Comparison of ENCODE assay signal across 8 mouse cellular contexts in genomic region chr9:60548182-60548581, GRCm38 (mm10). TPM values are rescaled to one million over a fixed set of nuclear protein-coding genes. Genes with fewer than 3 reads are reported as not detected.
DNase-seq lines count a peak whose midpoint lies in the region; ATAC-seq and TF ChIP-seq lines count a peak whose summit lies in the region.

No protein-coding gene starts in this region.

- H3K36me3 ChIP-seq in hindbrain, embryonic 11.5 days (ENCODE audit: control insufficient read depth, insufficient read depth, low read length): no peaks in the 10 kb centered on the region
- no peaks in the 10 kb centered on the region for H3K36me3 ChIP-seq in hindbrain, embryonic 13.5 days
- H3K36me3 ChIP-seq in intestine, embryonic 14.5 days (ENCODE audit: control insufficient read depth, insufficient read depth, low read length): no peaks in the 10 kb centered on the region
- H3K36me3 ChIP-seq in limb, embryonic 14.5 days (ENCODE audit: control insufficient read depth, insufficient read depth, low read length): no peaks in the 10 kb centered on the region
- H3K36me3 ChIP-seq in small intestine, adult 2 months (ENCODE audit: control insufficient read depth, insufficient read depth, low read length): no peaks in the 10 kb centered on the region

- no peaks in the 10 kb centered on the region for H3K4me1 ChIP-seq in hindbrain, embryonic 11.5 days (replicated peaks; ENCODE audit: control insufficient read depth, insufficient read depth, low read length)
- H3K4me1 ChIP-seq in hindbrain, embryonic 13.5 days (replicated peaks): no peaks in the 10 kb centered on the region
- no peaks in the 10 kb centered on the region for H3K4me1 ChIP-seq in intestine, embryonic 14.5 days (replicated peaks; ENCODE audit: control insufficient read depth, insufficient read depth, low read length)
- no peaks in the 10 kb centered on the region for H3K4me1 ChIP-seq in limb, embryonic 14.5 days (ENCODE audit: control insufficient read depth, insufficient read depth, low read length)
- peaks cover 5% of the 10 kb centered on the region; the same call in 1 of the 2 replicates for H3K4me1 ChIP-seq in small intestine, adult 2 months (ENCODE audit: control insufficient read depth, insufficient read depth, insufficient read length, low read length)

- TF ChIP-seq CTCF in small intestine, adult 2 months (IDR thresholded peaks at IDR 0.05; ENCODE audit: extremely low read depth, insufficient read length, insufficient replicate concordance, low read depth, low read length): peak; percentile 95

- 29% methylated on average over 4 of the region's 4 CpGs for WGBS in hindbrain, embryonic 11.5 days
- 25% methylated on average over 4 of the region's 4 CpGs for whole genome bisulfite sequencing in hindbrain, embryonic 13.5 days
- WGBS in intestine, embryonic 14.5 days: 27% methylated on average over 4 of the region's 4 CpGs
- 35% methylated on average over 4 of the region's 4 CpGs for WGBS in limb, embryonic 14.5 days
- WGBS in small intestine, adult 2 months: 22% methylated on average over 4 of the region's 4 CpGs

- H3K4me2 ChIP-seq in hindbrain, embryonic 11.5 days (replicated peaks; ENCODE audit: low read depth, low read length): no peak overlapping the region
- no peak overlapping the region for H3K4me2 ChIP-seq in hindbrain, embryonic 13.5 days
- H3K4me2 ChIP-seq in intestine, embryonic 14.5 days (ENCODE audit: low read length): no peak overlapping the region
- no peak overlapping the region for H3K4me2 ChIP-seq in limb, embryonic 14.5 days (replicated peaks; ENCODE audit: low read depth, low read length, severe bottlenecking)

- H3K27ac ChIP-seq in hindbrain, embryonic 11.5 days (ENCODE audit: low read depth, low read length): no peak overlapping the region
- no peak overlapping the region for H3K27ac ChIP-seq in hindbrain, embryonic 13.5 days
- H3K27ac ChIP-seq in intestine, embryonic 14.5 days (ENCODE audit: low read depth): no peak overlapping the region
- H3K27ac ChIP-seq in limb, embryonic 14.5 days (replicated peaks; ENCODE audit: low read depth, low read length): no peak overlapping the region
- no peak overlapping the region for H3K27ac ChIP-seq in small intestine, adult 2 months (ENCODE audit: insufficient read depth, low read depth, low read length)

- ATAC-seq in hindbrain, embryonic 11.5 days (ENCODE audit: low FRiP score): no peak
- ATAC-seq in hindbrain, embryonic 13.5 days (ENCODE audit: low FRiP score): no peak
- no peak for ATAC-seq in intestine, embryonic 14.5 days (replicated peaks; ENCODE audit: low FRiP score, low TSS enrichment, low read depth)
- no peak for ATAC-seq in limb, embryonic 14.5 days (ENCODE audit: low FRiP score, low read depth)

- H3K9ac ChIP-seq in hindbrain, embryonic 11.5 days (ENCODE audit: low read depth, low read length): no peak overlapping the region
- no peak overlapping the region for H3K9ac ChIP-seq in hindbrain, embryonic 13.5 days
- H3K9ac ChIP-seq in intestine, embryonic 14.5 days (ENCODE audit: low read length): no peak overlapping the region
- no peak overlapping the region for H3K9ac ChIP-seq in limb, embryonic 14.5 days (ENCODE audit: low read depth, low read length, severe bottlenecking)

- no peak overlapping the region for H3K4me3 ChIP-seq in hindbrain, embryonic 11.5 days (ENCODE audit: low read depth, low read length)
- no peak overlapping the region for H3K4me3 ChIP-seq in hindbrain, embryonic 13.5 days
- no peak overlapping the region for H3K4me3 ChIP-seq in intestine, embryonic 14.5 days (ENCODE audit: low read depth, low read length)
- H3K4me3 ChIP-seq in limb, embryonic 14.5 days (replicated peaks; ENCODE audit: low read length): no peak overlapping the region
- no peak overlapping the region for H3K4me3 ChIP-seq in small intestine, adult 2 months (ENCODE audit: low read depth, low read length)

- H3K9me3 ChIP-seq in hindbrain, embryonic 11.5 days (ENCODE audit: control insufficient read depth, low read length): no peaks in the 10 kb centered on the region
- H3K9me3 ChIP-seq in hindbrain, embryonic 13.5 days: no peaks in the 10 kb centered on the region
- H3K9me3 ChIP-seq in intestine, embryonic 14.5 days (ENCODE audit: control insufficient read depth, low read length): no peaks in the 10 kb centered on the region
- no peaks in the 10 kb centered on the region for H3K9me3 ChIP-seq in limb, embryonic 14.5 days (ENCODE audit: control insufficient read depth, low read length)

- no peak for TF ChIP-seq POLR2A in limb, embryonic 14.5 days (IDR thresholded peaks at IDR 0.05; ENCODE audit: borderline replicate concordance, extremely low read depth, insufficient read depth, insufficient read length)
- no peak for TF ChIP-seq POLR2A in small intestine, adult 2 months (IDR thresholded peaks at IDR 0.05; ENCODE audit: low read depth, low read length)

- H3K27me3 ChIP-seq in hindbrain, embryonic 11.5 days (ENCODE audit: control insufficient read depth, insufficient read depth, low read length): peaks cover 3% of the 10 kb centered on the region; the same call in 1 of the 2 replicates
- 0 out of 2 replicates have a peak, but pooled peaks cover 3% of the 10 kb centered on the region for H3K27me3 ChIP-seq in hindbrain, embryonic 13.5 days
- no peaks in the 10 kb centered on the region for H3K27me3 ChIP-seq in intestine, embryonic 14.5 days (replicated peaks; ENCODE audit: control insufficient read depth, insufficient read depth, low read length)
- H3K27me3 ChIP-seq in limb, embryonic 14.5 days (ENCODE audit: control insufficient read depth, insufficient read depth, low read length): no peaks in the 10 kb centered on the region
- H3K27me3 ChIP-seq in small intestine, adult 2 months (ENCODE audit: control insufficient read depth, insufficient read depth, low read length): no peaks in the 10 kb centered on the region

- DNase-seq in hindbrain, embryonic 11.5 days (ENCODE audit: low spot score): peak; percentile 29
- peak; percentile 66 for DNase-seq in NIH3T3 (ENCODE audit: low read depth)
- peak; percentile 34 to 57 for DNase-seq in cerebellum, postnatal 25 days
- peak; percentile 59 for DNase-seq in intestine, embryonic 14.5 days (ENCODE audit: low spot score)
- peak; percentile 46 for DNase-seq in limb, embryonic 14.5 days (ENCODE audit: low spot score)
- DNase-seq in spleen, adult 12 weeks (ENCODE audit: low spot score): no peak

RNA-seq across cellular contexts. Expression of gene Thsd4, which starts 26.3 kb away (rescaled TPM):
- polyA plus RNA-seq in hindbrain, embryonic 11.5 days (2014; fragmentation: Nextera tagmentation; extraction: Ambion mirVana): 3.0 and 5.1 TPM in 2 replicates
- 6.2 and 8.1 TPM in 2 replicates for polyA plus RNA-seq in hindbrain, embryonic 13.5 days (2015; fragmentation: Nextera tagmentation; extraction: Ambion mirVana)
- 32.6 and 34.9 TPM in 2 replicates for polyA plus RNA-seq in intestine, embryonic 14.5 days (2014; fragmentation: Nextera tagmentation; extraction: Ambion mirVana)
- polyA plus RNA-seq in limb, embryonic 14.5 days (2012; rRNA removed): 30.8 and 37.7 TPM in 2 replicates
- polyA plus RNA-seq in limb, embryonic 14.5 days (2014; fragmentation: Nextera tagmentation; extraction: Ambion mirVana): 31.2 and 36.5 TPM in 2 replicates
- 8.1 and 9.0 TPM in 2 replicates for polyA plus RNA-seq in small intestine, adult 2 months (2012; rRNA removed)
